Mouse (Mus musculus): ENCODE results near the gene Ift46. TPM values are rescaled to one million over a fixed set of nuclear protein-coding genes. Genes with fewer than 3 reads are reported as not detected.
A peak's percentile ranks its signal among the peaks of the same experiment; 100 is the strongest.

The Ift46 gene
- total RNA-seq (2015; ENCODE audit: low replicate concordance), result 15.1 and 18.4 TPM in 2 replicates
- total RNA-seq (2017; ENCODE audit: low replicate concordance), result 4.7 and 18.2 TPM in 2 replicates

DNA sequence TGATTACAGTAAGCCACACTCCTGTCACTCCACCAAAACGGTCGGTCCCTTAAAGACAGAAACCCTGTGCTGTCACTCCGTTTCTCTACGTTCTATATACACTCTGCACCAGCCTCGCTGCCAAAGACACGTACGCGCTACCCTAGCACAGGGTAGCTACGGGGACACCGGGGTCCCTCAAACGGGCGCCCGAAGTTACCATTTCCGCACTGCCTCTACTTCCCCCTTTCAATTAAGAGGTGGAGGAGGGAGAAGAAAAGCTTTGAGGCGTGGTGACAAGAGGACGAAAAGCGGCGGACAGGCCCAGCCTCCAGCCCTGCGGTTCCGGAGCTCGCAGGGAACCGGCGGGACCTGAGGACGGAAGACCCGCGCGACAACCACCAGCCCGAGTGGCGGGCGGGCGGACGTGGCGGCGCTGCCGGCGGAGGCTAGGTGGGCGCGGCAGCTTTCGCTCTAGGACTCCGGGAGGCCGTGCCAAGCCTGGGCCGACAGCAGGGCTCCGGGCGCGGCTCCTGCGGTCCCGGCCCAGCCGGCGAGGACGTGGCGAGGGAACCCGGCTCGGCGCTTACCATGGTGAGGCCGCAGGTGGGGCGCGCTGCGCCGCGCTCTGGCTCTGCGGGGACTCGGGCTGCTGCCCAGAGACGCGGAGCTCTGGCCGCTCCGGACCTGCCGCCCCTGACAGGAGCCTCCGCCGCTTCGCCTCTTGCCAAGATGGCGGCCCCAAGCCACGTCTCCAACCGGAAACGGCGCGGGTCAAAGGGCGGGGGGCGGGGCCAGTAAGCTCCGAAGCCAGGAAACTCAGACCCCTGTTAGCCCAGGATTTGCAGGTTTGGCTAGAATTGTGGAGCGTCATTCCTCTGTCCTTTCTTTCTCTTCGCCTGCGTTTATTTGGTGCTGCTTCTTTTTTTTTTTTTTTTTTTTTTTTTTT, at the start of gene Ift46, which contains the start of gene Arcn1:
Gene Ift46 (plus strand): TSS at position 808 of the 928 bp plus-strand sequence.
Gene Arcn1 (minus strand): TSS at position 745 of the 928 bp plus-strand sequence.
- peak; percentile 95 for ATAC-seq (replicated peaks; ENCODE audit: low FRiP score, poor library complexity, severe bottlenecking)

DNA sequence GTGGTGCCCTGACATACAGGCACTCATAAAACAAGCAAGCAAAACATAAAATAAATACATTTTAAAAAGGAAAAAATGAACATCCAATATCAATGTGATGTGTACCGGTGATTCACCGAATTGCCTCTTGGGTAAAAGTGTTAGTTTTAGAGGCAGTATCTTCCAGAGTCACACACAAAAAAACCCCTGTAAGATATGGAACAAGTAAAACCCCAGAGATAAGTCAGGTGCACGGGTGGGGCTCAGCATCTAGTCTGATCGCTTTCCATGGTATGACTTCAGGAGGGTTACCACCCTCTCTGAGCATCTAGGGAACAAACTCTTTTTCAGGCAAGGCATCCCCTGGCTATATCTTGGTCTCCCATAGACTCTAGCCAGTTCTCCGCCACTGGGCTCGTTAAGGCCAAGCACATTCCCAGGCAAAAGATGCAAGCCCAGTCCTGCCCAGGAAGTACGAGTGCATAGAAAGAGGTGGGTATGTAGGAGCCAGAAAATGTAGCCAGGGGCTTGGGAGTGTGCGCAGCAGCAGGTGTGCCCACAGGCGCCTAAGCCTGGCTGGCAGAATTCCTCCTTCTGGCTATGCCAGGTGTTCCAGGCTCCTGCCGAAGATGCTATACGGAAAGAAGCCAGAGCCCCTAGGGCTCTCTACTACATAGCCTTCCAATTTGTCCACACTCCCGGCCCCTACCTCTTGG, 48.6 kb upstream of the Ift46 start:
- no peak for ATAC-seq (replicated peaks; ENCODE audit: low FRiP score, poor library complexity, severe bottlenecking)

GRCm38 (mm10) chr9:44719632-44720357, 47.9 kb upstream of the Ift46 start:
- no peak for ATAC-seq (replicated peaks; ENCODE audit: low FRiP score, poor library complexity, severe bottlenecking)

DNA sequence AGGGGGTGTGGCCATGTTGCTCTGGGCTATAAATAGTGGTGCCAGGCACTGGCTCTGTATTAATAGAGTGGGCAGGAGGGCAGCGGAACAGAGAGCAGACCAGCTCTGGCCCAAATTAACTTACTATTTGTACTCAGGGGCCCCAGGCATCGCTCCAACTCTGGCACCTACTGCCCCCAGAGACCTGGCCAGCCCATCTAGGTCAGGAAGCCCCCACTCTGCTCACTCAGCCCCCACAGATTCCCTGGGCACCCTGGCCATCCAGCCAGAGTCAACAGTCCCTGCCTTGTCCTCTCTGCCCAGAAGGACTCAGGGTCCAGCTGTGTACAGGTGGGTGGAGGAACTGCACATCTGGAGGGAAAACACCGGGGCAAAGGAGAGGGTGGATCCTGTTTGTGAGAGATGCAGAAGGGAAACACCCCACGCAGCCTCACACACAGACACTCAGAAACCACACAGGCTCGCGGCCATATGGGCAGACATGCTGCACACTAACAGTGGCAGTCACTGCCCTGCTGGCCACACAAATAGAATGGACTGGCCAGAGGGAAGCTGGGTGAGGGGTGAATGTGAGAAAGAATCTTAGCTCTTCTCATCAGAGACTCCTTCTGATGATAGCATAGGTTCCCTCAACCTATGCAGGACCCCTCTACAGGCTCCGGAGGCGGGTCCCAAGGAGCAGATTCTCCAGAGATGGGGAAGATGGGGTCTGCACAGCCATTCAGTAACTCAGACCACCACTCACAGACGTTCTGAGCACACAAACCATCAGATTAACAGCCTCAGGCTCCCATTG, 47.2 kb upstream of the Ift46 start:
- no peak for ATAC-seq (replicated peaks; ENCODE audit: low FRiP score, poor library complexity, severe bottlenecking)

GRCm38 (mm10) chr9:44721154-44721876, 46.4 kb upstream of the Ift46 start:
- 0 out of 2 replicates have a peak, but pooled peaks have one; percentile 45 for ATAC-seq (replicated peaks; ENCODE audit: low FRiP score, poor library complexity, severe bottlenecking)

DNA sequence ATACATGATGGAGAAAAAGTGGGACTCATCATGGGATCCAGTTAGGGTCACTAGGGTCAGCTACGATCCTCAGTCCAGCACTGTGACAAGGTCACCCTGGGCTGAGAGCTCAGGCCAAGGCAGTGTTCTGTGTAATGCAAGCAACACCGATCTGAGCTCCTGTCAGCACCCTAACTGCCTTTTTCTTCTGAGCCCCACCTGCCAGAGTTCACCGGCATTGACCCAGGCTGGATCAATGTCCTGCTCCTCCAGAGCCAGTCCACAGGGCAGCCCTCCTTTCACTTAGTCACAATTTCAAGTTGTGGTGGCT, 45.9 kb upstream of the Ift46 start:
- no peak for ATAC-seq (replicated peaks; ENCODE audit: low FRiP score, poor library complexity, severe bottlenecking)

DNA sequence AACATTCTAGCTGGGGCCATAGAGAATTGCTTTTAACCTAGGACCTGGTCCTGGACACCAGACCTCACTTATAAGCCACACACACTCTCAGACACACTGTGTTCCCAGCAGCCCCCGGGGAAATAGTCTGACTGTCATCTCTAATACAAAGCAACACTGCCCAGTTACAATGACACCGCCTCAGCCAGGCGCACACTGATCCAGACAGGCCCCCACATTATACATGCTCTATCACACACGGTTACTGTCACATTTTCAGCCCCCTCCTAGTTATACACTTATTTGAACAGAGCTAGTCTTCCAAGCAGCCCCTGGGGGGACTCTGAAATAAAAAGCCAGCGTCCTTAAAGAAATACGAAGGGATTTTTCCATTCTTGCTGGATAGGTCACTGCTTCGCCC, 45.1 kb upstream of the Ift46 start:
- no peak for ATAC-seq (replicated peaks; ENCODE audit: low FRiP score, poor library complexity, severe bottlenecking)

GRCm38 (mm10) chr9:44723008-44723407, 44.7 kb upstream of the Ift46 start:
- no peak for ATAC-seq (replicated peaks; ENCODE audit: low FRiP score, poor library complexity, severe bottlenecking)

- no peak for ATAC-seq (replicated peaks; ENCODE audit: low FRiP score, poor library complexity, severe bottlenecking)
Measured at GRCm38 (mm10) chr9:44723521-44724041, 44.1 kb upstream of the Ift46 start.

DNA sequence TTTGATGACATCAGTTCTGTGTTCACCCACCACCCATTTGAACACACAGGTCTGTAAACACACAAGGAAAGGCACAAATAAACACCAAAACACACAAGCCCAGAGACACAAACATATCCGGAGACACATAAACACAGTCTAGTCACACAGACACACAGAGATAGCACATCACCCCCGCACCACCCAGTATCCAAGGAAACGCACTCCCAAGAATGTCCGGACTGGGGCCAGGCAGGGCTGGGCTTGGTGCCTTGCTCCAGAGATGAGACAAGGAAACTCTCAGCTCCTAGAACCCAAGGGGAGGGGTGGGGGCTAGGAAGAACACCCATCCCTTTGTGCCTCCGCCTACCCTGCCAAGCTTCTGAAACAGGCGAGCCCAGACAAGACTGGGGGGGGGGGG, 43.5 kb upstream of the Ift46 start:
- ATAC-seq (replicated peaks; ENCODE audit: low FRiP score, poor library complexity, severe bottlenecking), result no peak

DNA sequence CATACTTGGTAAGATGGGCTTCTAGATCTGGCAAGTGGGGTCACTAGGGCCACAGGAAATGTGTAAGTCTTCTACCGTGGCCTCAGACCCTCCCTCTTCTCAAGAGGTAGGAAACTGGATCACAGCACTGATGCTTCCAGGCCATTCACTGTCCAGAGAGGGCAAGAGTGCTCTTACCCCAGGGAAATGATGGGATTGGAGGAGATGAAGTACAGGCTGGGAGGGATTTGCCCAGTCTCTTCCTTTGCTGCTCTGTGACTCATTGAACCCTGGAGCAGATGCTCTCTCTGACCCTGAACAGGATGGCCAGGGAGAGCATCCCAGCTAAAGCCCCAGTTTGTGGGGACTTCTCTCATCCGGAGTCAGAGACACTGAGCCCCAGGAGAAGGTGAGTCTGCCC, 43.0 kb upstream of the Ift46 start:
- ATAC-seq (replicated peaks; ENCODE audit: low FRiP score, poor library complexity, severe bottlenecking), result no peak

GRCm38 (mm10) chr9:44726431-44727146, 41.1 kb upstream of the Ift46 start:
- ATAC-seq (replicated peaks; ENCODE audit: low FRiP score, poor library complexity, severe bottlenecking), result no peak

GRCm38 (mm10) chr9:44727441-44727840, 40.3 kb upstream of the Ift46 start:
- no peak for ATAC-seq (replicated peaks; ENCODE audit: low FRiP score, poor library complexity, severe bottlenecking)

GRCm38 (mm10) chr9:44732130-44732549, 35.6 kb upstream of the Ift46 start:
- ATAC-seq (replicated peaks; ENCODE audit: low FRiP score, poor library complexity, severe bottlenecking), result no peak

GRCm38 (mm10) chr9:44732921-44733530, 34.7 kb upstream of the Ift46 start:
- no peak for ATAC-seq (replicated peaks; ENCODE audit: low FRiP score, poor library complexity, severe bottlenecking)

- ATAC-seq (replicated peaks; ENCODE audit: low FRiP score, poor library complexity, severe bottlenecking), result 0 out of 2 replicates have a peak, but pooled peaks have one; percentile 24
Measured at GRCm38 (mm10) chr9:44733671-44734523, 33.8 kb upstream of the Ift46 start.

Data from erythroid progenitor cell, adult 5-6 weeks (primary cell).